Mouse (Mus musculus) left cerebral cortex, adult 8-10 months (tissue): ENCODE results near the gene 2900011O08Rik. TPM values are rescaled to one million over a fixed set of nuclear protein-coding genes. Genes with fewer than 3 reads are reported as not detected.
"Not testable (repeated sequence)": the region's sequence is repeated elsewhere in the genome, so short reads cannot be mapped to it uniquely, and the experiment has no call there.

Experiments used
- DNase-seq, 2 experiments: peaks; one replicate each; pipeline ENCODE4 v3.0.0; 2022; ENCODE audit warnings: low spot score in 2 of 2
- total RNA-seq, 4 experiments: library from RNA; stranded (reverse); gene quantifications; 2 replicates each; pipeline ENCODE4 v1.2.4; 2022

Gene 2900011O08Rik
- total RNA-seq, 4 experiments from 2014 or later: 258 to 289 (median 281) TPM

DNA sequence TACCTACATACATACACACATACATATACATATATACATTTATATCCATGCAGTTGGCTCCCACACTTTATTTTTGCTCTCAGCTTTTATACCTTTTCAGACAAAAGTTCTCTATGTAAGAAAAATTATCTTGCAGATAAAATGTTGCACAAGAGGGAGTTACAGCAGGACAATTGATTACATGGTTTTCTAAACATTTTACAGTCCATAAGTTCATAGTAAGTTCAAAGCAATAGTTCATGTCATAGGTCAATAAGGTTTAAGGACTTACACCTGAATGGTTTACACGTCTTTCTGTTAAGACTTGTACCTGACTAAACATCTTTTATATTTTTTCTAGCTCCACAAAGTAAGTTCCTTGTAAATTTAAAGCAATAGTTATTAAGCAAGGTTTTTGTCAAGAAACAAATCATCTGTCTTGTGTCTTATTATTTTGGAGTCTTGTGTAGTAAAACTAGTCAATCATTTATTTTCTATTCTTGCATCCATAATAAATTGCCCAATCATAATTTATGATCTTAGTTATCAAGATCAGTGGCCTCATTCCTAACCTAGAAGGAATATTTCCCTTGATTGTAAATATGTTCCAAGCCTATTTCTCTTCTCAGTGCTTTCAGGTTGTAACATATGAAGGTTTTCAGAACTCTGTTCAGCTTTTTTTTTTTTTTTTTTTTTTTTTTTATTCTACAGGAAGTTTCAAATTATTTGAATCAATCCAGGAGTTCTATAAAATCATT lies 72.9 kb downstream of the 2900011O08Rik start:
- no peak for DNase-seq

DNA sequence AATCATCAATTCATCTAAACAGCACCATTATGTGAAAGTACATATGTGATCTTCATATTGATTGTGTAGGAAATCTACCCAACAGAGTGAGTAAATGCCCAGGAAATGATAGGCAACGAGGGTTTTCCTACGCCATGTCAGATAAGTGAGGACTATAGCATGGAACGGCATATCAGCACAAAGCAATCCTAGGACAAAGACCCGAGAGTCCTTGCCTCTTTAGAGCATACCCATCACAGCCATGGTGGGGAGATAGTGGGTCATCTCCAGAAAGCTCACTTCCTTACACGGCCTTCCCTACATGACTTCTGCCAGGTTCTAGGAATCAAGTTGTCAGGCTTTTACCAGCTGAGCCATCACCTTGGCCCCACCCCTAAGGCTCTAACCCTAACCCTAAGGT lies 73.5 kb downstream of the 2900011O08Rik start:
- no peak for DNase-seq

DNA sequence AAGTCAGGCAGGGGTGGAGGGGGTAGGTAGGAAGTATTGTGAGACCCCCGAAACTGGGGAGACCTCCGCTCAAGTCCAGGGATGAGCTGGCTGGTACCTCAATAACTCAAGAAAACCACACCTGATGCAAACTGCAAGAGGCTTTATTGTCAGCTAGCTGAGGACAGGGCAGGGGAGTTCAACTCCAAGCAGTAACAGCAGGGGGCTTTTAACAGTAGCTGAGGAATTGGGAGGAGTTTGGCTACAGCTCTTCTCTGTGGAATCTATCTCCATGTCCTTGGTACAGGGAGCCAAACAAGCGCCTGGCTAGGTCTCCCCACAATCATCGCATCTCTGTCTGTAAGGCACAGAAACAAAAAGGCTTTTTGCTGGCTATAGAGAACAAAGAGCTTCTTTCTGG lies 80.2 kb downstream of the 2900011O08Rik start:
- not testable (repeated sequence) for DNase-seq

DNA sequence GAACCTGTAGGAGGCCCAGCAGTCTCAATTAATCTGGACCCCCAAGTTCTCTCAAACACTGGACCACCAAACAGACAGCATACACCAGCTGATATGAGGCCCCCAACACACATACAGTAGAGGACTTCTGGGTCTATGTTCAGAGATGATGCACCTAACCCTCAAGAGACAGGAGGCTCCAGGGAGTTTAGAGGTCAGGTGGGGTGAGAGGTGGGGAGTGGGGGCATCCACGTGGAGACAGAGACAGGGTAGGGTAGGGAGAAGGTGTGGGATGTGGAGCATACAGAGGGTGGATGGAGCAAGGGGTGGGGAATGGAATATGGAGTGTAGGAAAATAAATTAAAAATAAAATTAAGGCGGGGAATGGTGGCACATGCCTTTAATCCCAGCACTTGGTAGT lies 82.3 kb downstream of the 2900011O08Rik start:
- not testable (repeated sequence) for DNase-seq

DNA sequence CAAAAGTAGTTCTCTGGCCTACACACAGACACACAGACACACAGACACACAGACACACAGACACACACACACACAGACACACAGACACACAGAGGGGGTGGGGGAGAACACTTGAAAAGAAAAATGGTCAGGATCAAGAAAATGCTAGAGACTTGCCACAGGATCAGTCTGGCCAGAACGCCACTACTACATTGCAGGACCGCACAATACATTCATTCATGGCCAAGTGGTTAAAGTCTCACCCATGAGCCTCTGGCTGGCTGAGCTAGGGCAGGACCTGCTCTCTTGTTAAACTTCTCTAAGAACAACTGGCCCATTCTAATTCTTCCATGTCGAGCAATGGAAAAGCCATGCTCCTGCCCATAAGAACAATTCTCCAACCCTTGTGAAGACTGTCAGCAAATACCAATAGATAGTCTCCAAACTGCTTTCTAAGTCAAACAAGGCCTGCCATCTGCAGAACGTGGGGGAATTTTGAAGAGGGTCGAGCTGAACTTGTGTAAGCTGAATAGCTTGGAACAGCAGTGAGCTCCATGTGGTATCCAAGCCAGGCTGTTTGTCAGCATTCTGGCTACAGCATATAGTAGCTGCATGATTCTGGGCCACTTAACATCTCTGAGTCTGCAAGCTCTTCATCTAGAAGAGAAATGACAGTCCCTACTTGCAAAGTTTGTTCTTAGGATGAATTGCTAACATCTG lies 84.2 kb downstream of the 2900011O08Rik start:
- DNase-seq: no peak

DNA sequence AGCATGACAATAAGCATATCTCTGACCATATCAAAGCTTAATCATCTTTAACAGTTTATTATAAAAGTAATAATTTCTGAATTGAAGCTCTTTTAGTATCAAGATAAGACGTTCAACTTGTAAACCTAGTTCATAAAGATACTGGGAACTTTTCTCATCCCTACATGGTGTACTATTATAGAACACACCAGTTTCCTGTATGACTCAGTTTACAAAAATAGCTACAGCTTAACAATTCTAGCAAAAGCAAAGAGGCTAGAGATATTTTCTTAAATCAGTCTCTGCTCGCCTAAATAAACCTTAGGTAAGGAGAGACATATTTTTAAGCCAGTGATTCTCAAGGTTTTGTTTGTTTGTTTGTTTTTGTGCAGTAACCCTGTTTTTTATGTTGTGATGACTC lies 96.5 kb downstream of the 2900011O08Rik start:
- DNase-seq: no peak

DNA sequence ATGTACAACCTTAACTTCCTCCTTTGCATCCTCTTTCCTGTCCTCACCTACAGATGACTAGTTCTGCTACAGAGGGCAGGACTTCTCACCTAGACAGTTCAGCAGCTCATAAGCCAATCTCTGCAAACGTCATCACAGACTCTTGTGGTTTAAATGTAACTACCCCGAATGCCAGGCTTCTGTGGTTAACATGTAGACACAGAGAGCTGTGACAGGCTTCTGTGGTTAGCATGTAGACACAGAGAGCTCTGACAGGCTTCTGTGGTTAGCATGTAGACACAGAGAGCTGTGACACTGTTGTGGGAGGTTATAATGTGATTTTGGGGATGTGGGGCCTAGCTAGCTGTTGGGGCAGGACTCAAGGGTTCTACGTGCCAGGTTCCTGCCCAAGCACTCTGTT lies 101.8 kb downstream of the 2900011O08Rik start:
- no peak for DNase-seq

DNA sequence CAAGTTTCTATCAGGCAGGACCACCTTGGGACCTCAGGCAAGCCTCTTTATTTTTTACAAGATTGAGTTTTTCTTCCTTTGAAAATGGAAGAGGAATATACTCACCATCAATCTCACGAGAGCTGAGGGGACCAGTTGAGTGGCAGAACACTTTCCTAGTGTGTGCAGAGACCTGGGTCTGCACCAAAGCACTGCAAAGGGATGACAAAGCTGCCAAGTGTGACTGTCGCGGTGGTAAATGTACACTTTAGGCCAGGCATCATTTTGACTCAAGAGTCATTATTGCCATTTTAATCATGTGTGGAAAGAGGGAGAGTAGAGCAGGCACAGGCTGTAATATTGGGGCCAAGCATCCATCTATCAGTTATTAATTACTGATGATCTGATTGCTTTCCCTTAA lies 102.9 kb downstream of the 2900011O08Rik start:
- no peak for DNase-seq

DNA sequence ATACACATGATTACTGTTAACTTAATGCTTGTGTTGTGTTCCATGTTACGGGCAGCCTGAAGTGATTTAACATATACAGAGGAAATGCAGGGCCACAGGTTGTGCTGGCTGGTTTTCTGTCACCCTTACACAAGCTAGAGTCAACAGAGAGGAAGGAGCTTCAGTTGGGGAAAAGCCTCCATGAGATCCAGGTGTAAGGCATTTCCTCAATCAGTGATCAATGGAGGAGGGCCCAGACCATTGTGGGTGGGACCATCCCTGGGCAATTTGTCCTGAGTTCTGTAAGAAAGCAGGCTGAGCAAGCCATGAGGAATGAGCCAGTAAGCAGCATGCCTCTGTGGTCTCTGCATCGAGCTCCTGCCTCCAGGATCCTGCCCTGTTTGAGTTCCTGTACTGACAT lies 105.4 kb downstream of the 2900011O08Rik start:
- DNase-seq: no peak

DNA sequence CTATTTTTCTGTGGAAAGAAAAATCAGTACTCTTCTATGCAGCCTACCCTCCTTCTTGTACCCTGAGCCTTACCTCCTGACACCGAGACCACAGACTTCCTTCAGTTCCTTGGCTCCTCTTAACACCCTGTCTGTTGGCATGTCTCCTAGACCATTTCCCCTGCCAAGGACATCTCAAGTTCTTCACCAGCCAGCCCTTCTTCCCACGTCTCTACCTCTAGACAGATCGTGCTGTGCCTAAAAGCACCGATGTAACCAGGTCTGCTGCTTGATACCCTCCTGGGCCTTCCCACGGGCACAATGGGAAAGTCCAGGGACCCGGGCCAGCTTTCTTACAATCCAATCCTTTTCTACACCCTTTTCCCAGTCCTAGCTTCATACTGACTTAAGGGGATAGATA lies 119.5 kb downstream of the 2900011O08Rik start:
- DNase-seq: no peak

DNA sequence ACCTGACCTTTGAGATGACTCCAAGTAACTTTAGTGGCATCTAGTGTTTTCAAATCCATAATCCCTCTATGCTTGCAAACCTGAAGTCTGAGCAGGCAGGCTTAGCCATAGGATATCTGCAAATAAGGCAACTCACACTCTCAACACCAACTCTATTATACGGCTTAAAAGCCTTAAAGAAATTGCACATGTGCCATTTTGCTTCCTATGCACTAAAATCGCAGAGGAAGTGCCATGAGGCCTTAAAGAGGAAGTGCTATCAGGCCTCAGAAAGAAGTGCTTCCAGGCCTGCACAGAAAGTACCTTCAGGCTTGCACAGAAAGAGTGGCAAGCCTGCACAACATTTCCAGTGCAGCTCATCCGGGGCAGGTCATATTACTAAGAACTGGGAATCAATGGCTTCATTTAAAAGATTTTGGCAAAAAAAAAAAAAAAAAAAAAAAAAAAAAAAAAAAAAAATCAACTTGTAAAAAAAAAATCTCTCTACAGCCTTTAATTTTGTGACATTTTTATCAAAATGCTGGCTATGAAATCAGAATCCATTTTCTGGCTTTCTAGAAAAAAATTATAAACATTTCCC lies 123.3 kb downstream of the 2900011O08Rik start:
- no peak for DNase-seq

DNA sequence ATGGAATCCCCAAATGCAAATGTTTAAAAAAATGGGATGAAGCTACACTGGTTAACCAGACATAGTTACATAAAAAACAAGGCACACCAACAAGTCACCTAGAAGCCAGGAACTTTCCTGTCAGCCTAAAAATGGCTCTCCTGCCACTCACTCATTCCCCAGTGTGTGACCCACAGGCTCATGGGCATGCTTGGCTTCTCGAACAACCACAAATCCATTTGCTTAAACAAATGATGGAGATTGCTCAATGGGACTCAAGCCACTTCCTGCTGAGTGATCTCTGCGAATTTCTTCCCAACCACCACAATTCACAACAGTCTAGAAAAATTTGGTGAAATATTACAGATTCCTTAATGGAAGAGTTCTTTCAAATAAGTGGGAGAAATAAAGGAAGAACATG lies 124.5 kb downstream of the 2900011O08Rik start:
- no peak for DNase-seq

DNA sequence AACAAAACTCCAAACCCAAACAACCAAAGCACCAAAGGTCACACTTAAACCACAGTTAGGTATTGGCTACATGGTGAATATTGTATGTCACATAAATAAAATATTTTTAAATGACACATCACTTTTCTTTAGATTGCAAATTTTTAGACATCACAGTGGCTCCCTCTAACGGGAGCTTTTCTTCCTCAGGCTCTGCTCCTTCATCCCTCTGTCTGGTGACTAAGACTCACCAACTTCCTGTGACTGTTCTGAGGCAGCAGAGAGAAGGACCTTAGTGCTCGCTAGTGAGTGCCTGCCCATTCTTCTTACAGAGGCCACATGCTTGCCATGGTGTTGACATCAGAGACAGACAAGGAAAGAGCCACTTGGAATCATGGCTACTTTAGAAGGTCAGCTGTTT lies 125.7 kb downstream of the 2900011O08Rik start:
- no peak for DNase-seq

DNA sequence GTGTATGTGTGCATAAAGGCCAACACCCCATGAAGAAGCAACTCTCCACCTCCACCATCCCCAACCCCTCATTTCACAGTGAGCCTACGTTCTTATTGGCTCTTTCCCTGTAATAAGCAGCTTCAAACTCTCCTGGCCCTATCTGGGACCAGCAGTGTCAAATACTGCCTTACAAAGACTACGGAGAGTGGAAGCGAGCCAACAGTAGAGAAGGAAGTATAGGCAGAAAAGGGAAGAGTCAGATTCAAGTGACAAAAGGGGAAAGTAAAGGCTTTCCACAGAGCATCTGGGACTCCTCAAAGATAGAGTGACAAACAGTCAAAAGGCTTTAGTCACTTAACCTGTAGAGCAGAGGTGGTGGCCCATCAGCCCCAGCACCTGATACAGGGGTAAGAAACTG lies 126.3 kb downstream of the 2900011O08Rik start:
- no peak for DNase-seq

DNA sequence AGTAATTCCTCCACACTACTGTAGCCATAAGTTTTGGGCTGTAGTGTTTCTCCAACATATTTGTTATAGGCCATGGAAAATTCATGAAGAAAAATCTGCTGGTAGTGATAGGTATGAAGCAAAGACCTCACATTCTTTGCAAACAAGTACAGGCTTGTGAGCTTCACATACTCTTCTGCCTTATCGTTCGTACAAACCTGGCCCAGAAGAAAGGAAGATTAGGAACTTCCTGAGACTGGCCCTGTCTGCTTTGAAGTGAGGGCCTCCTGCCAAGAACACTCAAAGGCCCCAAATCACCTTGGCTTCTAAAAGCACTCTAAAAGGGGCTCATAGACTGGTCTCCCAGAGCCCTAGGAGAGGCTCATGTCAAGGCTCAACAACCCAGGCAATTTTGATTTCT lies 130.9 kb downstream of the 2900011O08Rik start:
- no peak for DNase-seq

DNA sequence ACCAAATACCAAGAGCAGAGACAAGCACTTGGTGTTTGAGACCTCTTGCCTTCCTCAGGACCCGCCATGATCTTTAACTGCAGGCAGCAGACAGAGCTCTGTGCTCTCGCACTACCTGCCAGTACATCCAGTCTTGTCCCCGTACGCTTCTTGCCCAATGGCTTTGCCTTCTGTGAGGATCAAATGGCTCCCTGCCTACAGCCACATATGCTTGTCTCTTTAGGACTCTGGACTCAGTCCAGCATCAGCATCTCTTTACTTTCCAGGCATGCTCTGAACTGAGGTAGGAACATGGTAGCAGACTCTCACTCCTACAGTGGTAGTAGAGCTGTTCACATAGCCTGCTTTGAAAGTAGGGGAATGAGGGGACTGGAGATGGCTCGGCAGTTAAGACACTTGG lies 134.5 kb downstream of the 2900011O08Rik start:
- DNase-seq: no peak

DNA sequence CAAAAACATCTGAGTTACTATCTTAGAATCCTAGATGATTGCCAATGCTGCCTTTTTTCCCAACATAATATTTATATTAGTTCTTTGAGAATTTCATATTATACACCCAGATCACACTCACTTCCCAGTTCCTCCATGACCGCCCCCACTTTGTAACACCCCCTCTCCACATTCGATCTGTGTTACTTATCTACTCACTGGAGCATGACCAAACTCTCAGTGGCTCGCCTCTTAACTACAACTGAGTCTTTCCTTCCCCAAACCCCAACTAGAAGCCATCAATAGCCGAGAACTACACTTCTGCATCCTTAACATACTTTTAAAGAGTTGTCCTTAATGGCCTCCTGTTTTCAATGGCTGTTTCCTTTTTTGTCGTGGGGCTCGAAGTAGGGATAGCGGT lies 135.2 kb downstream of the 2900011O08Rik start:
- no peak for DNase-seq

DNA sequence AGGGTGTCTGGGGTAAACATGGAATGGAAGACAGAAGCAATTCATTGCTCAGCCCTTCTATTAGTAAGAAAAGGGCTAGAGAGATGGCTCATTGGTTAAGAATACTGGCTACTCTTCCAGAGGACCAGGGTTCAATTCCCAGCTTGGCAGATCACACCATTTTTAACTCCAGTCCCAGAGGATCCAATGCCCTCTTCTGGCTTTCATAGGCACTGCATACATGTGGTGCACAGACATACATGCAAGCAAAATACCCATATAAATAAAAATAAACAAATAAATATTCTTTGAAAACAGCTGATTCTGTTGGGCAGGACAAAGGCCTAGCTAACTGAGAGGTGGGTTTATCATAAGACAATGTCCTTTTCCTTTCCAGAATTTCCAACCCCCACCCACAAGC lies 136.2 kb downstream of the 2900011O08Rik start:
- DNase-seq: no peak

DNA sequence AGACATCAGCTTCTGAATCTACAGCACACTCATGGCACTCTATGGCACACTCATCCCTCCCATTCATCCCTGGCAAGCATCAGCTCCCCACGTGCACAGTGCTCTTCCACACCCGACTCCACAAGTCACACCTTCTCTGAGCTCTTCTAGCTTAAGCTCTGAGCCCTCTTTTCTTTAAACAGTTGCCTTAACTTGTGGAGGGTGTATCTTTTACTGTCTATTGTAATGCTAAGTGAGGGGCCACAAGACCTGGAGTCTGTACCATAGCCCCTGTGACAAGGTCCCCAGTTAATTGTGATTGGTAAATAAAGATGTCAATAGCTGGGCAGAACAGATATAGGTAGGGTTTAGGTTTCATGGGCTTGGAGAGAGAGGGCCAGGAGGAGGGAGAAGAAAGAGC lies 137.5 kb downstream of the 2900011O08Rik start:
- no peak for DNase-seq

DNA sequence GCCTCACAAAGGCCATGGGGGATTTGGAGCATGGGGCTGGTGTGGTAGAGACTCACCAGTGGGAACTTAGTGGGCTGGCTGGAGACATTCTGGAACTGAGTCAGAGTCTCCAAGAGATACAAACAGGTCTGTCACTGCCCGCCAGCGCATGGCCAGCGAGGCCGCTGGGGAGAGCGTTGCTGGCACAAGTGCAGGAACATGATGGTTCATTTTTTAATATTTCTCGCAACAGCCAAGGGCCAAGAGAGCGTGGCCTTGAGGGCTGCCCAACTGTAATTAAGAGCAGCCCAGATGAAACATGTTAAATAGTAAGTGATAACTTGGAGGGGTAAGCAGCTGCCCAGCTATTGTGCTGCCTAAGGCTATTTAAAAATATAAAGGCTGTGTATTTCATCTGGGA lies 138.3 kb downstream of the 2900011O08Rik start:
- DNase-seq: no peak

DNA sequence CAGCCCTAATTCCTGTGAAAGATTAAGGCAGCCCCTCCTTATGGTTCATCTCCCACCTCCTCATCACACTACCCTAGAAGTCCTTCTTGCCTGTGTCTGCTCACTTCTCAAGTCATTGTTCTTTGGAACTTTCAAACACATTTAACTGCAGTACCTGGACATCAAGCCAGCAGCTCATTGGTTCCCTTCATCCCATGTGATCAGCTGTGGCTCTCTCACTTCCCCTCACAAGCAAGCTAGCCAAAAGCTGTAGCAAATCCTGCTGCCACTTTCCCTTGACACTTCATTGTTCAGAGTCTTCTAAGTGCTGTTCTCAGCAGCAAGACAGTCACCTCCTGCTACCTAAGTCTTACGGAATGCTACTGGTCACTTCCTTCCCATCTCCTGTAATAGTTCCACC lies 138.8 kb downstream of the 2900011O08Rik start:
- DNase-seq: no peak

DNA sequence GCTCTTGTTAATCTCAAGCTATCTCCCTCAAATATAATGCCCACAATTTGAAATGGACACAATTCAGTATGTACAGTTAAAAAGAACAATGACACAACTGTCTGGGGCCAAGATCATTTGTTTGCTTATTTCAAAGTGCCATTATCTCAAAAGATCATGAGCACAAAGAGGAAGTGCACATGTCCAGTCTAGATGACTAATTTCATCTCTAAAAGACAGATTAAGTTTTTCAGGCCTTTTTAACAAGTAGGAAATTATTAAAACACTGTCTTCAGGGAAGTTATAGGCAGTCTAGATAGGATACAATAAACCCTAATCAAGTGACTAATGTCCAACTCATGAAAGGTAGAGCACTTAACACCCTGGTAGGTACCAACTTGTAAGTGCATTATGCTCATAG lies 142.6 kb downstream of the 2900011O08Rik start:
- DNase-seq: no peak

DNA sequence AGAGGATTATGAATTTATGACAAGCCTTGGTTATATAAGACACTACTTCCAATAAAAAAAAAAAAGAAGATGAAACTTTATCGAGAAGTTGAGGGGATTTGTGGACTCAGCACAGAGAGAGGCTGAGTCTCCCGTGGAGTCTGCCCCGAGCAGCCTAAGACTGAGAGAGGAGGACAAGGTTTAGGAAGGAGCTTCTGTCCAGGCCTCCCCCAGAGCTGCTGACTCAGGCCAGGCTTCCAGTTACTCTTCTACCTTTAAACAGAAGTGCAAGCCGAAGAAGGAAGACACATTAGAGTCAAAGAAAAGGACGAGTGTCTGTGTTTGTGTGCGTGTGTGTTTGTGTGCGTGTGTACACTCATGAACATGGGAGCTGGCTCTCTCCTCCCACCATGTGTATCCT lies 144.4 kb downstream of the 2900011O08Rik start:
- DNase-seq: no peak
